Mouse (Mus musculus) forebrain, embryonic 15.5 days (tissue): ENCODE measurements around the gene Thnsl1. TPM values are rescaled to one million over a fixed set of nuclear protein-coding genes. Genes with fewer than 3 reads are reported as not detected.
A peak's percentile ranks its signal among the peaks of the same experiment; 100 is the strongest.
"Not testable (repeated sequence)": the region's sequence is repeated elsewhere in the genome, so short reads cannot be mapped to it uniquely, and the experiment has no call there.

Experiments used
- ATAC-seq: fragments of 200-750 bp; cut with Nextera tagmentation; replicated peaks from 2 replicates; pipeline ENCODE4 v1.8.0; 2017; ENCODE audit warnings: mild to moderate bottlenecking, moderate TSS enrichment, moderate library complexity
- H3K27ac ChIP-seq: fragments of 300-500 bp; sonication (generic); replicated peaks from 2 replicates; pipeline ENCODE4 v1.5.1; 2015; ENCODE audit warnings: mild to moderate bottlenecking, inconsistent platforms
- H3K27me3 ChIP-seq: fragments of 300-500 bp; sonication (generic); 2 replicates; pipeline ENCODE4 v1.6.1; 2015; ENCODE audit warnings: inconsistent platforms
- H3K36me3 ChIP-seq: fragments of 300-500 bp; sonication (generic); 2 replicates; pipeline ENCODE4 v1.6.1; 2015; ENCODE audit warnings: mild to moderate bottlenecking, inconsistent platforms
- H3K4me1 ChIP-seq: fragments of 300-500 bp; sonication (generic); 2 replicates; pipeline ENCODE4 v1.6.1; 2015; ENCODE audit warnings: inconsistent platforms
- H3K4me2 ChIP-seq: fragments of 300-500 bp; sonication (generic); replicated peaks from 2 replicates; pipeline ENCODE4 v1.6.1; 2015; ENCODE audit warnings: mild to moderate bottlenecking, inconsistent platforms
- H3K4me3 ChIP-seq: fragments of 300-500 bp; sonication (generic); 2 replicates; pipeline ENCODE4 v1.5.1; 2015; ENCODE audit warnings: mild to moderate bottlenecking, inconsistent platforms
- H3K9ac ChIP-seq: fragments of 300-500 bp; sonication (generic); replicated peaks from 2 replicates; pipeline ENCODE4 v1.6.1; 2015; ENCODE audit warnings: mild to moderate bottlenecking, inconsistent platforms
- H3K9me3 ChIP-seq: fragments of 300-500 bp; sonication (generic); 2 replicates; pipeline ENCODE4 v1.6.1; 2016; ENCODE audit warnings: inconsistent platforms
- WGBS: fragments of 180-500 bp; shearing (Covaris S2); methylation state at CpG from one replicate; pipeline ENCODE4 v1.1.7; 2015; ENCODE audit warnings: mixed read lengths; 5-methylcytosine and 5-hydroxymethylcytosine counted together
- polyA plus RNA-seq: library from polyadenylated mRNA; unstranded; fragments of >200 nt; fragmentation: Nextera tagmentation; extraction: Ambion mirVana; gene quantifications from 2 replicates; pipeline ENCODE4 v1.2.1, GENCODE M21; 2015

The Thnsl1 gene
- polyA plus RNA-seq, 1 experiment from 2014 or later = 25.8 TPM

GRCm38 (mm10) chr2:21206278-21206677, 754 bp downstream of the Thnsl1 start:
- Histone ChIP-seq H3K4me3 (peak overlapping the region; percentile 64), H3K9ac (peak overlapping the region; percentile 71), H3K27ac (peak overlapping the region; percentile 87), H3K9me3 (no peaks in the 10 kb centered on the region), H3K36me3 (peaks cover 1% of the 10 kb centered on the region; the same call in 1 of the 2 replicates), H3K4me2 (peak overlapping the region; percentile 65), H3K27me3 (no peaks in the 10 kb centered on the region), H3K4me1 (peaks cover 12% of the 10 kb centered on the region)
- ATAC-seq = no peak; the same call in none of the 2 replicates
- WGBS = 37% methylated on average over 6 of the region's 6 CpGs

- WGBS = 86% methylated on average over 6 of the region's 6 CpGs
- no peak overlapping the region for H3K4me3 ChIP-seq
- ATAC-seq = no peak
- no peaks in the 10 kb centered on the region for H3K27me3 ChIP-seq
- no peak overlapping the region for H3K27ac ChIP-seq
- H3K9ac ChIP-seq = no peak overlapping the region
- peaks cover 22% of the 10 kb centered on the region for H3K36me3 ChIP-seq
- H3K4me1 ChIP-seq = peaks cover 8% of the 10 kb centered on the region
- no peak overlapping the region for H3K4me2 ChIP-seq
- no peaks in the 10 kb centered on the region for H3K9me3 ChIP-seq
Measured at GRCm38 (mm10) chr2:21211361-21211760, 5.8 kb downstream of the Thnsl1 start.

GRCm38 (mm10) chr2:21214322-21214721, 8.8 kb downstream of the Thnsl1 start:
- Histone ChIP-seq H3K4me3 (no peak overlapping the region), H3K27ac (no peak overlapping the region), H3K36me3 (peaks cover 27% of the 10 kb centered on the region), H3K9ac (no peak overlapping the region), H3K27me3 (no peaks in the 10 kb centered on the region), H3K4me1 (no peaks in the 10 kb centered on the region), H3K9me3 (no peaks in the 10 kb centered on the region), H3K4me2 (no peak overlapping the region)
- no peak for ATAC-seq

- no peak overlapping the region for H3K27ac ChIP-seq
- H3K36me3 ChIP-seq = peaks cover 27% of the 10 kb centered on the region
- H3K9me3 ChIP-seq = no peaks in the 10 kb centered on the region
- WGBS = 92% methylated on average over 2 of the region's 2 CpGs
- H3K9ac ChIP-seq = no peak overlapping the region
- no peaks in the 10 kb centered on the region for H3K27me3 ChIP-seq
- H3K4me3 ChIP-seq = no peak overlapping the region
- no peak for ATAC-seq
- H3K4me1 ChIP-seq = no peaks in the 10 kb centered on the region
- H3K4me2 ChIP-seq = no peak overlapping the region
Measured at GRCm38 (mm10) chr2:21215284-21215683, 9.8 kb downstream of the Thnsl1 start.

GRCm38 (mm10) chr2:21222453-21223384, 17.2 kb downstream of the Thnsl1 start:
- Histone ChIP-seq H3K27me3 (no peaks in the 10 kb centered on the region), H3K36me3 (no peaks in the 10 kb centered on the region), H3K27ac (no peak overlapping the region), H3K9me3 (no peaks in the 10 kb centered on the region), H3K9ac (no peak overlapping the region), H3K4me2 (no peak overlapping the region), H3K4me3 (no peak overlapping the region), H3K4me1 (no peaks in the 10 kb centered on the region)
- 95% methylated on average over 9 of the region's 9 CpGs for WGBS
- ATAC-seq = no peak

GRCm38 (mm10) chr2:21230276-21230675, 24.8 kb downstream of the Thnsl1 start:
- no peak overlapping the region for H3K27ac ChIP-seq
- H3K36me3 ChIP-seq = no peaks in the 10 kb centered on the region
- no peaks in the 10 kb centered on the region for H3K9me3 ChIP-seq
- WGBS = 76% methylated on average over 2 of the region's 2 CpGs
- no peak overlapping the region for H3K9ac ChIP-seq
- no peak overlapping the region for H3K4me2 ChIP-seq
- H3K4me1 ChIP-seq = no peaks in the 10 kb centered on the region
- no peaks in the 10 kb centered on the region for H3K27me3 ChIP-seq
- H3K4me3 ChIP-seq = no peak overlapping the region
- ATAC-seq = no peak

- no peaks in the 10 kb centered on the region for H3K4me1 ChIP-seq
- no peak overlapping the region for H3K9ac ChIP-seq
- H3K27ac ChIP-seq = no peak overlapping the region
- H3K4me2 ChIP-seq = no peak overlapping the region
- no peak overlapping the region for H3K4me3 ChIP-seq
- no peaks in the 10 kb centered on the region for H3K9me3 ChIP-seq
- no peak for ATAC-seq
- no peaks in the 10 kb centered on the region for H3K36me3 ChIP-seq
- no peaks in the 10 kb centered on the region for H3K27me3 ChIP-seq
- 81% methylated on average over 3 of the region's 3 CpGs for WGBS
Measured at GRCm38 (mm10) chr2:21231147-21231546, 25.6 kb downstream of the Thnsl1 start.

- Histone ChIP-seq H3K4me1 (no peaks in the 10 kb centered on the region), H3K36me3 (no peaks in the 10 kb centered on the region), H3K9ac (no peak overlapping the region), H3K27me3 (no peaks in the 10 kb centered on the region), H3K9me3 (no peaks in the 10 kb centered on the region), H3K4me3 (no peak overlapping the region), H3K4me2 (no peak overlapping the region), H3K27ac (no peak overlapping the region)
- no peak for ATAC-seq
- WGBS = 87% methylated on average over 9 of the region's 9 CpGs
Measured at GRCm38 (mm10) chr2:21234871-21235648, 29.5 kb downstream of the Thnsl1 start.

GRCm38 (mm10) chr2:21235844-21236386, 30.4 kb downstream of the Thnsl1 start:
- Histone ChIP-seq H3K9me3 (no peaks in the 10 kb centered on the region), H3K9ac (no peak overlapping the region), H3K4me1 (no peaks in the 10 kb centered on the region), H3K36me3 (no peaks in the 10 kb centered on the region), H3K4me3 (no peak overlapping the region), H3K27ac (no peak overlapping the region), H3K27me3 (no peaks in the 10 kb centered on the region), H3K4me2 (no peak overlapping the region)
- 90% methylated on average over 4 of the region's 4 CpGs for WGBS
- ATAC-seq = no peak

GRCm38 (mm10) chr2:21236846-21237245, 31.3 kb downstream of the Thnsl1 start:
- Histone ChIP-seq H3K27me3 (no peaks in the 10 kb centered on the region), H3K9ac (no peak overlapping the region), H3K9me3 (no peaks in the 10 kb centered on the region), H3K4me3 (no peak overlapping the region), H3K4me2 (no peak overlapping the region), H3K27ac (no peak overlapping the region), H3K4me1 (no peaks in the 10 kb centered on the region), H3K36me3 (no peaks in the 10 kb centered on the region)
- 80% methylated on average over 5 of the region's 5 CpGs for WGBS
- no peak for ATAC-seq

- H3K9me3 ChIP-seq, H3K27ac ChIP-seq, H3K36me3 ChIP-seq, H3K27me3 ChIP-seq, H3K9ac ChIP-seq, H3K4me2 ChIP-seq, H3K4me1 ChIP-seq, ATAC-seq, H3K4me3 ChIP-seq: not testable (repeated sequence)
- 90% methylated on average over 4 of the region's 6 CpGs for WGBS
Measured at GRCm38 (mm10) chr2:21244104-21244503, 38.6 kb downstream of the Thnsl1 start.

- Histone ChIP-seq H3K9me3 (no peaks in the 10 kb centered on the region), H3K27me3 (no peaks in the 10 kb centered on the region), H3K9ac (no peak overlapping the region), H3K36me3 (no peaks in the 10 kb centered on the region), H3K27ac (no peak overlapping the region), H3K4me3 (no peak overlapping the region), H3K4me1 (no peaks in the 10 kb centered on the region), H3K4me2 (no peak overlapping the region)
- ATAC-seq = no peak
- WGBS = 65% methylated on average over 4 of the region's 4 CpGs
Measured at GRCm38 (mm10) chr2:21244986-21245385, 39.5 kb downstream of the Thnsl1 start.
